Mouse (Mus musculus) testis, adult 2 months (tissue): ENCODE data around the gene Rad50.

ENCODE experiments used
- CTCF ChIP-seq: fragments of 200-500 bp; IDR thresholded peaks from 2 replicates; pipeline ENCODE4 v1.5.1; 2012; ENCODE audit warnings: low read depth, mild to moderate bottlenecking, inconsistent platforms, low read length, moderate library complexity; ENCODE audit not compliant: control insufficient read depth, insufficient read depth, insufficient replicate concordance
- POLR2A ChIP-seq: fragments of 200-500 bp; IDR thresholded peaks from 2 replicates; pipeline ENCODE4 v1.6.1; 2012; ENCODE audit warnings: low read depth, mild to moderate bottlenecking, inconsistent platforms, low read length, moderate library complexity; ENCODE audit not compliant: control insufficient read depth

- TF ChIP-seq POLR2A: no peak
- peak; percentile 30; the same call in 1 of the 2 replicates for TF ChIP-seq CTCF
Observed at GRCm38 (mm10) chr11:53627859-53628258, 79.3 kb downstream of the Rad50 start.
